Mouse (Mus musculus): Measurements from ENCODE around the gene Uvssa.

The Uvssa gene

GRCm38 (mm10) chr5:33372331-33373038, 5.9 kb upstream of the Uvssa start:
- no peak for DNase-seq (ENCODE audit: low read depth, low spot score)

DNA sequence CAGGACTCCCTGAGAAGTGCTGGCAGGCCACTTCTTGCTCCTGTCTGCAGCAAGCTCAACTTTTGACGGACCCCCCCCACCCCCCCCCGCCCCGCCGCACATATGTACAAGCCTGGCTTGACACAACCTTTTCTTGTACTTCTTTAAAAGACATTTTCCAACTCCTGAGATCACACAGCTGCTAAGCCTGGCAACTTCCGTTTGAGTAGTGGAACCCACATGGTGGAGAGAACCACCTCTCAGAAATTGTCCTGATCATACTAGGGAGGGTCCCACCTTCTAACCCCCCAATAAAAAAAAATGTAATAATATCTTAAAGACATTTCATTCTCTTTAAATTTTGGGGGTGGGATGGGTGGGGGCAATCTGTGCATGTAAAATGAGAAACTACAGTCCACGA, 1.2 kb upstream of the Uvssa start:
- DNase-seq (ENCODE audit: low read depth, low spot score): no peak

GRCm38 (mm10) chr5:33377801-33378301, 498 bp upstream of the Uvssa start:
- no peak for DNase-seq (ENCODE audit: low read depth, low spot score)

DNA sequence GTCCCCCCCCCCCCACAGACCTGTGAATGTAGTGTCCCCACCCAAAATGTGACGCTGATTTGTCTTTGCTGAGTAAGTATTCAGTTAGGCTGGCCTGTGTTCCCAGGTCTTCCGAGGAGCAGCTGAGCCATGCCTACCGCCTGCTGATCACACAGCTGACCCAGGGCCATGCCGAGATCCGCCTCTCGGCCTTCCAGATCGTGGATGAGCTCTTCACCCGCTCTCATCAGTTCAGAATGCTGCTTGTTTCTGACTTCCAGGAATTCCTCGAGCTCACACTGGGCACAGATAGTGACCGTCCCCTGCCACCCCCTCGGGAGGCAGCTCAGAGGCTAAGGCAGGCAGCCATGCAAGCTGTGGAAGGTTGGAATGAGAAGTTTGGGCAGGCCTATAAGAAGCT, 9.2 kb downstream of the Uvssa start:
- DNase-seq (ENCODE audit: low read depth, low spot score): no peak

DNA sequence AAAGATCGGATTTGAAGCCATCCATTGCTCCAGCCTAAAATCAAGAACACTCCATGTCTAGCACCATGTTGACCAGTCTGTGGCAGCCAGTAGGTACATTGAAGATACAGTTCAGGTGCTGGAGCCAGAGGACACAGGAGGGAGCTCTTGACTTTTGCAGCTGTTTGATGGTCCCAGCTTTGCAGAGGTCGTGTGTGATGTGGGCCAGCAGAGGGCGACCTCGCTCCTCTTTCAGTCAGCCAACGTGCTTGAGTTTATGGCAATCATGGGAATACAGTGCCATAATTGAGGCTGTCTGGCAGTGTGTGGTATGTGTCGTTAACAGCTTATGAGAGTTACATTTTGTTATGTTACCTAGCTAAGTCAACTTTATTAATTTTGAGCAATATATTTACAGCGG, 15.5 kb downstream of the Uvssa start:
- DNase-seq (ENCODE audit: low read depth, low spot score): peak; percentile 82

DNA sequence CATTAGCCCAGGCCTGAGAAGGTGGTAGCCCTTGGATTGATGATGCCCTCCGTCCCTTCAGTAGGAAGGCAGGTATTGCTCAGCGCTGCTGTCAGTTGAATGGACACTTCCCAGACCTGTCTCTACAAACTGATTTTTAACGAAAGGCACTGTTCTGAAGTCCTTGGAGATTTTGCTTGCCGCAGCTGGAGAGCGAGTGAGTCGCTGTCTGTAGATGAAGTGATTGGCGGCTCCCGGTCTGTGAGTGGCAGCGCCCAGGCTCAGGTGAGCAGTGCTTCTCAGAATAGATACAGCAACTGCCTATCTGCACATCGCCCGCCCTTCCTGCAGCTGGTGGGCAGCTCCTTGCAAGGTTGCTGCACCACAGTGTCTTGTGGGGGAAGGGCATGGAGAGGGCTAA, 17.3 kb downstream of the Uvssa start:
- DNase-seq (ENCODE audit: low read depth, low spot score): no peak

- DNase-seq (ENCODE audit: low read depth, low spot score): no peak
Measured at GRCm38 (mm10) chr5:33396828-33397227, 18.5 kb downstream of the Uvssa start.

DNA sequence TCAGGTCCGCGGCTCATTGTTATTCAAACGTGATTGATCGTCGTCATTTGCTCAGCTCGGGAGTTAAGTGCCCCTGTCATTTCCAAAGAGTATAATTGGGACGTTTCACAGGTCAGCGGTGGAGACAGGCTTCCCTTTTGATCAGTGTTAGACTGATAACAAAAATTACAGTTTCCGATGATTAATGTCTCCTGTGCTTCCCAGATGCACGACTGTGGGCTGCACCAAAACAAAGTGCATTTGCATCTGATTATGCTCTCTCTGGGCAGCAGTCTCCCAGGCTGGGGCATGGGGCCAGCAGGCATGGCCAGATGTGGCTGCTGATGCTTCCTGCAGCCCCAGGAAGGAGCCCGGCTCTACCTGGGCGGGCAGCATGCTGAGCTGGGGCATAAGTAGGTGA, 22.5 kb downstream of the Uvssa start:
- DNase-seq (ENCODE audit: low read depth, low spot score): no peak

DNA sequence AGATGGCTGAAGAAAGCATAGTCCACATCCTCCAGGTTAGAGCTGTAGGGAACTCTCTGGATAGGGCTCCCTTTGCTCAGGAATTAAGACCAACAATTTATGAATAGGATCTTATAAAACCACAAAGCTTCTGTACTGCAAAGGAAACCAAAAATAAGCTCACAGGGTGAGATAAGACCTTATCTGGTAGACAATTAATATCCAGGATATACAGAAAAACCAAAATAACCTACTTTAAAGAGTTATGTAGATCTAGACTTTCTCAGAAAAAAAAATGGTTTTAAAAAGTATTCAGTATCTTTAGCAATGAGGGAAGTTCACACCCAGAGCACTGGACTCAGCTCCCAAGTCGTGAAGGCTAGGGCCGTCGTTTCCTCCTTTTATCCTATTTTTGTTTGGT, 42.0 kb downstream of the Uvssa start:
- DNase-seq (ENCODE audit: low read depth, low spot score): no peak

GRCm38 (mm10) chr5:33427461-33427860, 49.1 kb downstream of the Uvssa start:
- DNase-seq (ENCODE audit: low read depth, low spot score): no peak

DNA sequence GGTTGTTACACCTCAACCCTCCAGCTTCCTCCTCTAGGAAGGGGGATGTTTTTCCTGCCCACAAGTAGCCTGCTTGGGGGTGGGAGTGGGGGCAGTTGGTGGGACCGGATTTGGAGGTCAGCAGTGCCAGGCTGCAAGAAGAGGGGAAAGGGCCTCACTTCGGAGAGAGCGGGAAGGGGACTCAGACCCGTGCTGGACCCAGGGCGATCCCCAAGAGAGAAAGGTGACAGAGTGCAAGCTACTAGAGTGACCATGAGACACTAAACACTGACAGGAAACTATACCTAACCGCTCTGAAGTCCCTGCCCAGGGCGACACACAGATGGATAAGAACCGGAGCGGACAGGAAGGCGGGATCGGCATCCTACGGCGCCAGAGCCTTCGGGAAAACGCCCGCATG, 51.8 kb downstream of the Uvssa start:
- no peak for DNase-seq (ENCODE audit: low read depth, low spot score)

DNA sequence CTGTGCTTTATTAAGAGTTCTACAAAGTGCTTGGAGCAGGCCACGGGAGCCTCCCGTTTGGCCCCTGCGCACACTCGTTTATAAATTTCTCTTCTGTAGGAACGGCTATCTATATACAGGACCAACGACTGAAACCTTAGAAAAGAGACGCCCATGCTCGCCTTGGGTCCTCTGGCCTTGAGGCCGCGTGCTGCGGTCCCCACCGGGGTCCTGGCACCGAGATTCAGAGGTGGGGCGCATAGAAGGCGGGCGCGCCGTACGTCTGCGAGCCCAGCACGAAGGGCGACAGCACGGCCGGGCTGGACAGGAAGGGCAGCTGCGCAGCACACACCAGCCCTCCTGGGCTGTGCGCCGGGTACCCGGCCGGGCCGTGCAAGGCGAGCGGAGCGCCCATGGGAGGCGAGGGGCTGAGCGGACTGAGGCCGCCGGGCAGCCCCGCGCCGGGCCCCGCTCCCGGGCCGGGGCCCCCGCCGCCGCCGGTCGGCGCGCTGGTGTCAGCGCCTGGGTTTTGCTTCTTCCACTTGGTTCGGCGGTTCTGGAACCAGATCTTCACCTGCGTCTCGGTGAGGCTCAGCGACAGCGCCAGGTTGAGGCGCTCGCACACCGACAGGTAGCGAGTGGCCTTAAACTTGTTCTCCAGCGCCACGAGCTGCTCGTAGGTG, 52.3 kb downstream of the Uvssa start:
- no peak for DNase-seq (ENCODE audit: low read depth, low spot score)

DNA sequence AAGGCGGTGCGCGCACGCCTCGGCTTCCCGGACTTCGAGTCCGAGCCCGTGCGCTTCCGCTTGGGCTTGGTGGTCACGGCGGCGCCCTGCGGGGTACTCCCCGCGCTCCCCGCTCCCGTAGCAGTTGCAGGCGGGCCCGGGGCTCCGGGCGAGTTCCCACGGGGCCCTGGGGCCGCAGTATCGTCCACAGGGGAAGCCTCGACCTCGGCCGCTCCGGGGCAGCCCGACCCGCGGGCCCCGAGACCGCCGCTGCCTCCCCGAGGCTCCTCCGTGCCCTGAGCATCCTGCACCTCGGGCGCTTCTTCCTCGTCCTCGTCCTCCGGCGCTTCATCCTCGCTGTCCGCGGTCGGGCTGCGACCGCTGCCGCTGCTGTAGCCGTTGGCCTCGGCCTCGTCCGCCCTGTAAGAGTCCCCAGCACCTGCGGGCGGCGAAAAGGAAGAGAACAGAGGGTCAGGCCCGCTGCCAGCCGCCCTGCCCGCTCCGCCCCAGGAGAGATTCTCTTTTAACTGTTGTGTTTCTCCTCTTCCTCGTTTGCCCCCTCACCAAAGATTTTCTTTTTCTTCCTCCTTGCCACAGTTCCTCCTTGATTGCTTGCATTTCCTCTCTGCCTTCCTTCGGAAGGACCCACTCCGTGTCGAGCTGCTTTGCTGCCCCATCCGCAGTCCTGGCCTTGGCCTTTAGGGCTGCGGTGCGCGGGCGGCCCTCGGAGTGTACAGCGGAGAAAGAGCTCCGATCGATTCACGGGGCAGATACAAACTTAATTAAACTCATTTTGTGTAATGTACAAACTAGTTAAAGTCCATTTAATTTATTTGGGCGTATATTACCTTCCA, 53.0 kb downstream of the Uvssa start:
- DNase-seq (ENCODE audit: low read depth, low spot score): no peak

DNA sequence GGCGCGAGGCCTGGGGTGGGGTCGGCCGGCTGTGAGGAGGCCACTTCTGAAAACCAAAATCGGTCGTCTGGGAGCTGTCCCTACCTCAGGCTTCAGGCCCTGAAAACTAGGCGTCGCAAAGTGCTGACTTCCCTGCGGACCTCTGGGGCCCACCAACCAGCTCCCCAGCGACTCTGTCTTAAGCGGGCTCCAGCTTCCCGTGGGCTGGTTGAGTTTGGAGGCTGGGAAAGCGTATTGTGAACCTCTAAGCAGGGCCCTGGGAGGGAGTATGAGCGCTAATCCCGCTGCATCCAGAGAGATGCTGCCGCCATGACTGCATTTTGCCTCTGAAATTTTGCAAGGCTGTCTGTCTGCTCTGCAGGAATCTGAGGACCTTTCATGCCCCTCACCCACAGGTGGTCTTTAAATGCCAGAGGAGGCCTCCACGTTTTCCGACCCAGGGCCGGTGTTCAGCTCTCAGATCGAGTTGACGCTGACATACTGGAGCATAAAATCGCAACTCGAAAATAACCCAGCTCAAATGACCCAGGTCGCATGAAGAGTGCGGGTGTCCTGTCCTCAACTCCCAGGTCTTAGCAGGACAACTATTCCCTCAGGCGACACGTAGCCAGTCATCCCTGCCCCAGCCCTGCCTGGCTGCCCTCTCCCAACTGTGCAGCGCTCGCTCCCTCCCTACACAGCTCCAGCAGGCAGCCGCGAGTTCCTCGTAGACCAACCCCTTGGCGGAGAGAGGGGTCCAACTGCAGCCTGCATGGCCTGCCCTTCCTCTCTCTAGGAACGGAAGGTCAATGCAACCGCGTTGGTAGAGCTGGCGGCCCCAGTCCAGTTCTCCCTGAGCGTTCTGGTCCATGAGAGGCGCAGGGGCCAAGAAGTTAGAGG, 53.9 kb downstream of the Uvssa start:
- DNase-seq (ENCODE audit: low read depth, low spot score): no peak

GRCm38 (mm10) chr5:33433201-33434138, 55.1 kb downstream of the Uvssa start, which contains the start of gene Nkx1-1:
Nkx1-1 (minus strand) TSS chr5:33433976.
- no peak for DNase-seq (ENCODE audit: low read depth, low spot score)

DNA sequence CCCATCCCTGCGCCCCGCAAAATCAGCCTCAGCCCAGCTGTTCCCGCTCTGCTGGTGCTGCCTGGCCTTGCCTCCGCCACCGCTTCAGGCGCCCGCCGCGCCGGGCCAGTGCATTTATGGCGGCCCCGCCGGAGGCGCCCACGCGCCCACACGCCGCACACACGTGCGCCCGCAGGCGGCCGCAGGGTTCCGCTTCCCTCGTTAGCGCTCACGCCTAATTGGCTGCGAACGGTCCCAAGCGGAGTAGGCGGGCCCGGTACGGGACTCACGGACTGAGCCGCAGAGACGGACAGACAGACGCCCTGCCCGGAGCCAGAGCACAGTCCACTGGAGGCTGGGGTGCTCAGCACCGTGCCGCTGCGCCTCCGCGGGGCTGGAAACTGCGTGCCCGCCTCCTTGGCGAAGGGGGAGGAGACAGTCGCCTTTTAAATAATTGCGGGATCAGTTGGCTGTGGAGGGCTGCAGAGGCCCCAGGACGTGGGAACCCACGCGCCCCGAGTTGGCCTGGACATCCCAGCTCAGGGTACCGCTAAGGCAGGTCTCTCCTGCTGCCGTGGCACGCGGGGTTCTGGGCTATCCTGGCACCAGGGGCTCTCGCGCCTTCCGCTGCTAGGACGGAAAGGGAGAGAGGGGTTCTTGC, 55.9 kb downstream of the Uvssa start:
- DNase-seq (ENCODE audit: low read depth, low spot score): no peak

- no peak for DNase-seq (ENCODE audit: low read depth, low spot score)
Measured at GRCm38 (mm10) chr5:33435151-33435550, 56.8 kb downstream of the Uvssa start.

GRCm38 (mm10) chr5:33435941-33436340, 57.6 kb downstream of the Uvssa start:
- DNase-seq (ENCODE audit: low read depth, low spot score): no peak

DNA sequence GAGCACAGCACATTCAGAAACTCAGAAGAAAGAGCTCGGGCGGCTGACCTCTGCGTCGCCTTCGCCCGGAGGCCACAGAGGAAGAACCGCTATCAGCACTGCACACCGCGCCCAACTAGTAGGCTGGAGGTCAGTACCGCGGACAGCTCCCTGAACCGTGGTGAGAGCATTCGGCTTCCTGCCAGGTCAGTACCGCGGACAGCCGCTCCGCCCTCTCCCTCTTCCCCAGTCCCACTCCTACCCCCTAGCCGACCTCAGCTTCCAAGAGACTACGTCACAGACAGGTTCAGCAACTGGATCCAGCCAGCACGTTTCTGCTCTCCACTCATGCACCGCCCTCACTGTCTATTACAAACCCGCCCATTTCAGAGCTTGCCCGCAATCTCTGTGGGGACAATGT, 59.9 kb downstream of the Uvssa start:
- DNase-seq (ENCODE audit: low read depth, low spot score): peak; percentile 95
